In genomic region chrX:146459891-146460290, GRCm38 (mm10) we compare ENCODE assay signal across 16 mouse cellular contexts.
A peak's percentile ranks its signal among the peaks of the same experiment; 100 is the strongest.
DNase-seq lines count a peak whose midpoint lies in the region; TF ChIP-seq lines count a peak whose summit lies in the region.
"Had no signal": no experiment of that assay in that cellular context is flagged by ENCODE, and none has a peak within 500 bp of the region (broad histone marks: within the 10 kb centered on the region; RNA-seq: fewer than 3 reads in every experiment).

No protein-coding gene starts in this region.

- no peak for TF ChIP-seq POLR2A in brain, embryonic 14.5 days (IDR thresholded peaks at IDR 0.05; ENCODE audit: borderline replicate concordance, extremely low read depth, insufficient read depth, insufficient read length, poor library complexity, severe bottlenecking)

- TF ChIP-seq CTCF in brain, embryonic 14.5 days (IDR thresholded peaks at IDR 0.05; ENCODE audit: borderline replicate concordance, extremely low read depth, insufficient read depth, insufficient read length): no peak

- peak; percentile 1 for DNase-seq in cerebellum, adult 11-12 months
- DNase-seq in cerebellum, postnatal 4 days (ENCODE audit: low spot score in 2 of 2): no peak
- DNase-seq in layer of hippocampus, adult 11-12 months (ENCODE audit: low spot score): peak; percentile 21
- DNase-seq in layer of hippocampus, postnatal 25 days (ENCODE audit: extremely low spot score in 1 of 2, low spot score in 1 of 2): no peak
- DNase-seq in brain, embryonic 14.5 days (ENCODE audit: low read depth): peak; percentile 19
- peak; percentile 2 to 10 for DNase-seq in layer of hippocampus, postnatal 10 days (ENCODE audit: low spot score in 2 of 2)
- DNase-seq in spleen, postnatal 14 days (ENCODE audit: low spot score in 2 of 2): no peak
- no peak for DNase-seq in MN1 (ENCODE audit: low spot score)
- DNase-seq: adrenal gland, postnatal 14 days; cerebellum, postnatal 36 days; gastrocnemius, adult 2 months; kidney, adult 8-10 months; kidney, postnatal 14 days; left cerebral cortex, postnatal 4 days; lung, postnatal 36 days; thymus, postnatal 14 days had no signal

Comparison
In these comparisons a context has a peak if more than half of its experiments do, and no peak if none do; other contexts are left out.
1. DNase-seq: peak in cerebellum, adult 11-12 months (single experiment), layer of hippocampus, adult 11-12 months (single experiment), brain, embryonic 14.5 days (single experiment) and layer of hippocampus, postnatal 10 days (2 of 2); none in cerebellum, postnatal 4 days (0 of 2), layer of hippocampus, postnatal 25 days (0 of 2), spleen, postnatal 14 days (0 of 2) and MN1 (single experiment).